Mouse (Mus musculus): Measurements from ENCODE around the gene Trim66.

The Trim66 gene

GRCm38 (mm10) chr7:109519936-109520335, 12.0 kb upstream of the Trim66 start:
- no peak for DNase-seq

DNA sequence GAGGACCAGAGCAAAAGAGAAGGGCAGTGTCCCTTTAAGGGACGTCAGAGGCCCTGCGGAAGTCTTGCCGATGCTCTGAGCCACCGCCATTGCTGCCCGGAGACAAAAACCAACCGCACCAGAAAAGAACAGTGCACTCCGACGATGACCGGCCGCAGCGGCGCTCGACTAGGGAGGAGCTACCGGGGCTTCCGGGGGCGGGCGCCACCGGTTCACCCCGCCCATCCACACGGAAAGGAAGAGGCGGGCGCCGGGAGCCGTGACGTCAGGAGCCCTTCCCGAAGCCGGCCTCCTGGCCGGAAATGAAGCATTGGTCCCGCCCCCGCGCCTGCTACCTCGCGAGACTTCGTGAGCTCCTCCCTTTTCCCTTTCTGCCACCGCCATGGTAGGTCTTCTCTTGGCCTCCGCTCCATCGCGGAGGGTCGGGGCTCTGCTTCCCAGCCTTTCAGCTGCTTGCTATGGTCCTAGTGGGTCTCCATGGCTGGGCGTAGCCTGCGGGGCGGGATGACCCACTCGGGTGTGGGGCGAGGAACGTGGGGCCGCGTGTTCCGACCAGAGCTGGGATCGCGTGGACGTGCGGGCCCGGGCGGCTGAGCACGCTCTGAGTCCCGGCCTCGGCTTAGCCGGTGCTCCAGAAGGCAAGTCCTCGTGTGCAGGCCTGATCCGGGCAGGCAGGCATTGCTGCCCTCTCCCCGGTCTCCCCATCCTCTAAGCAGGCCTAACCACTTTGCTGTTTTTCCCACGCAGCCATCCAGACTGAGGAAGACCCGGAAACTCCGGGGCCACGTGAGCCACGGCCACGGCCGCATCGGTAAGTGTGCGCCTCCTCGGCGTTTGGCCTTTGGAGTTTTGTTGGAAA, 11.1 kb upstream of the Trim66 start, which contains the start of gene Rpl27a:
Gene Rpl27a (plus strand): TSS at position 310 of the 859 bp plus-strand sequence.
- peak; percentile 99 for DNase-seq

- DNase-seq = no peak
Measured at GRCm38 (mm10) chr7:109518036-109518681, 10.2 kb upstream of the Trim66 start.

DNA sequence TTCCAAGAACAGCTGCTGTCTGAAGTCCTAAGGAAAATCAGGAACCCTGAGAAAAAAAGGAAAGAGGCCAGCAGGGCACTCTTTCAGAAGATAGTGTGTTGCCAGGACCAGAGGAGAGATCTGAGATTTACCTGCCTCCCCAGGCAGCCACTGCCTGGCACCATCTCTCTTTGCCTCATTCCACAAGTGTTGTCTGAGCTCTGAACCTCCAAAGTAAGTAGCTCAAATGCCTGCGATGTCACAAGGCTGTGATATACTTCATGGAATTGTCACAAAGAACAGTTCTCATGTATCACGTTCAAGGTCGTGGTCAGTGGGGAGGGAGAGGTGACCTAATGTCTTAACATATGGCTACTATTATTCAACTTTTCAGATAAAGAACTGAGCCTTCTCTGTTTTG, 8.6 kb upstream of the Trim66 start:
- DNase-seq = no peak

GRCm38 (mm10) chr7:109511838-109512237, 3.9 kb upstream of the Trim66 start:
- no peak for DNase-seq

- DNase-seq = no peak
Measured at GRCm38 (mm10) chr7:109510799-109511198, 2.9 kb upstream of the Trim66 start.

DNA sequence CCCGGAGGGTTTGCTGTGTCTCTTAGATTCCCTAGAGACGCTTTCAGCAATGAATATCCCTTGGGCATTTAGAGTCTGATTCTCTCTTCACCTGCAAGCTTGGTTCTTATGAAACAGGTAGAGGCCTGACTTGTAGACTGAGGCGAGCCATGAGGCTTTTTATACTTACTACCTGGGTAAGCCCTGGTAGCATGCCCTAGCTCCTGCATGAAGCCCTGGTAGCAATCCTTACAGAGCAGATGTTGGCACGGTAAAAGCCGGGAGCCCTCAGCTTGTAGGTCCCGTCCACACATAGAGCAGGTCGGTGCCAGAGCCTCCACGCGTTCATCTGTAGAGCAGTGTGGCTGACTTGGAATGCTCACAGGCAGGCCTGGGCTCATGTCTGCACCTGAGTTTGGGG, 362 bp downstream of the Trim66 start:
- DNase-seq = no peak

DNA sequence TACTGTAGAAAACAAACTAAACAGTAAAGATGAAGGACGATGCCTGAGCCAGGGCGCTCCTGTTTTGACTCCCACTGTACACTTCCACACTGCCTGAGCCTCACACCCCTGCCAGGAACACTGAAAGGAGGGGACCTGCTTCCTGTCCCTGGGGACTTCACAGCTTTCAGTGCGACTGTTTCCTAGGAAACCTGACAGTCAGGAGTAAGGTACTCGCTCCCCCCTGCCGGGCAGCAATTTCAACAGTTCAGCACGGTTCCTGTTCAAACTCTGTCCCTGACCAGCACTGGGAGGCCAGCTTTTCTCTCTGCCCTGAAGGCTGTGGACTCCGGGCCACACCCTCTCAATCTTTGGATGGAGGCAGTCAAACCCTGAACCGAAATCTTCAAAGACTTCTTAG, 815 bp downstream of the Trim66 start:
- DNase-seq = no peak

GRCm38 (mm10) chr7:109497507-109497906, 10.4 kb downstream of the Trim66 start:
- no peak for DNase-seq

- DNase-seq = peak; percentile 58
Measured at GRCm38 (mm10) chr7:109493319-109494316, 14.3 kb downstream of the Trim66 start.

- peak; percentile 17 for DNase-seq
Measured at GRCm38 (mm10) chr7:109492616-109493318, 15.2 kb downstream of the Trim66 start.

GRCm38 (mm10) chr7:109484221-109484620, 23.7 kb downstream of the Trim66 start:
- DNase-seq = no peak

GRCm38 (mm10) chr7:109480765-109481197, 27.2 kb downstream of the Trim66 start:
- DNase-seq = no peak

- no peak for DNase-seq
Measured at GRCm38 (mm10) chr7:109477926-109478325, 30.0 kb downstream of the Trim66 start.

- DNase-seq = no peak
Measured at GRCm38 (mm10) chr7:109470700-109471099, 37.2 kb downstream of the Trim66 start.

- no peak for DNase-seq
Measured at GRCm38 (mm10) chr7:109468262-109468701, 39.7 kb downstream of the Trim66 start.

- DNase-seq = no peak
Measured at GRCm38 (mm10) chr7:109467591-109467990, 40.3 kb downstream of the Trim66 start.

GRCm38 (mm10) chr7:109460698-109461097, 47.2 kb downstream of the Trim66 start:
- DNase-seq = no peak

- DNase-seq = no peak
Measured at GRCm38 (mm10) chr7:109456563-109456962, 51.4 kb downstream of the Trim66 start.

DNA sequence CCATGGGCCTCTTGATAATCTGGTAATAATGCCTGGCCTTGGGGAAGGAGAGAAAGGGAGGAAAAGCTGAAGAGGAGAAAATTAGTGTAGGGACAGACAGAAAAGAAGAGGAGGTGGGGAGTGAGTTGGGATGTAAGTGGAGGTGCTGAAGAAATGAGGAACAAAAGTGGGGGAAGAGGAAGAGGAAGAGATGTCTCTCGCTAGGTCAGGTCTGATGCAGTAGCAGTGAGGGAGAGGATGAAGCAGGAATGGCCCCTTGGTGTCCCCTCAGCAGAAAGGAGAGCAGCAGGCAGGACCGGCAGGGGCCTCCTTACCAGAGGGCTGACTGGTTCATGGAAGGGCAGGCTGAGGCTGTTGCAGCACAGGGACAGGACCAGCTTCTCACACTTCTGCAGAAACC, 52.2 kb downstream of the Trim66 start:
- no peak for DNase-seq

DNA sequence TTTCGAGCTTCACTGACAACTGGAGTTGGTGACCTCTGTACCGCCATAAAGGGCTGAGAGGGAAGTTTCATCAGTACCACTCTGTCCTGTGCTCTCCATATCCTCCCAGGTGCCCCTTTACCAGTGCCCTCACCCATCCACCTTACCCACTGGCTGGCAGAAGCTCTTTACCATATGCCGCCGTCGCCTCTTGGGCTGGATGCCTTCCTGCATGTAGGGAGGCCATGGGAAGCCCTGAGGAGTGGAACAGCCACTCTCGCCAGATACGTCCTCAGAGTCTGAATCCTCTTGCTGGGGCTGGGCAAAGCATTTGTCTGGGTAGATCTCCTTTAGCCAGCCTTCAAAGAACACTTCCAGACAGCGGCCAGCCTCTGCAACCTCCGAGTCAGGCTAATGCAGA, 53.1 kb downstream of the Trim66 start:
- DNase-seq = no peak

DNA sequence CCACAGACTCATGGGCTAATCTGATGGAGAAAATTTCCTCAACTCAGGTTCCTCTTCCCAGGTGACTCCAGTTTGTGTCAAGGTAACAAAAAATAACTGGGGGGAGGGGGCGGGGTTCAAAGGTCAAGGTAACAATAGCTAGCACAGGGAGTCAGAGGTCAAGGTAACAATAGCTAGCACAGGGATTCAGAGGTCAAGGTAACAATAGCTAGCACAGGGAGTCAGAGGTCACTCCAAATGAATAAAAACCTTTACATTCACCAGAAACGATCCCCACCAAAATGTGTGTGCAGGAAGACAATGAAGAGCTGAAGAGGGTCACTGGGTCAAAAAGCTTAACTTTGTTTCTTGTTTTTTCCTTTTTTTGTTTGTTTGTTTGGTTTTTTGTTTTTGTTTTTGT, 59.9 kb downstream of the Trim66 start:
- no peak for DNase-seq

Data from cerebellum, adult 11 months (tissue).